Comparison of ENCODE assay signal across 25 mouse cellular contexts in the genomic region with DNA sequence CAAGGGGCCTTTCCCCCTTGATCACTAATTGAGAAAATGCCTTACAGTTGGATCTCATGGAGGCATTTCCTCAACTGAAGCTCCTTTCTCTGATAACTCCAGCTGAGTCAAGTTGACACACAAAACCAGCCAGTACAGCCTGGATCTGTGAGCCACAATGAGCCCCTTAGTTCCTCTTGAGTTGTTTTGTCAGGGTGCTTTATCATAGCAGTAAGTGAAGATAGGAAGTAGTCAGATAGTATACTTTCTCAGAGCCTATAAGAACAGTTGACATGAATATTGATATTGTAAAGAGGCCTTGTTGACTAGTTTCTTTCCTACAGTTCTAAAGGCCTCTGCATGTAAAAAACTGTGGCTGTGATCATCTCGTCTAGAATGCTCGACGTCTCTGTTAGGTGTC.
"Had no signal": no experiment of that assay in that cellular context is flagged by ENCODE, and none has a peak within 500 bp of the region (broad histone marks: within the 10 kb centered on the region; RNA-seq: fewer than 3 reads in every experiment).

No protein-coding gene starts in this region.

- H3K4me3 ChIP-seq: embryonic facial prominence, embryonic 10.5 days; embryonic facial prominence, embryonic 12.5 days; embryonic facial prominence, embryonic 13.5 days; embryonic facial prominence, embryonic 15.5 days; erythroblast, embryonic 14.5 days; forebrain, embryonic 10.5 days; forebrain, embryonic 12.5 days; forebrain, embryonic 13.5 days; forebrain, embryonic 15.5 days; gastrocnemius, adult 2 months; heart, adult 2 months had no signal

- H3K4me1 ChIP-seq: embryonic facial prominence, embryonic 10.5 days; embryonic facial prominence, embryonic 12.5 days; embryonic facial prominence, embryonic 13.5 days; embryonic facial prominence, embryonic 15.5 days; forebrain, embryonic 10.5 days; forebrain, embryonic 12.5 days; forebrain, embryonic 13.5 days; forebrain, embryonic 15.5 days had no signal

- H3K27me3 ChIP-seq: embryonic facial prominence, embryonic 12.5 days; embryonic facial prominence, embryonic 13.5 days; embryonic facial prominence, embryonic 15.5 days; forebrain, embryonic 12.5 days; forebrain, embryonic 13.5 days; forebrain, embryonic 15.5 days had no signal

- H3K9me3 ChIP-seq: embryonic facial prominence, embryonic 10.5 days; embryonic facial prominence, embryonic 12.5 days; embryonic facial prominence, embryonic 13.5 days; embryonic facial prominence, embryonic 15.5 days; forebrain, embryonic 10.5 days; forebrain, embryonic 12.5 days; forebrain, embryonic 13.5 days; forebrain, embryonic 15.5 days had no signal

- H3K27ac ChIP-seq: embryonic facial prominence, embryonic 10.5 days; embryonic facial prominence, embryonic 12.5 days; embryonic facial prominence, embryonic 13.5 days; embryonic facial prominence, embryonic 15.5 days; forebrain, embryonic 10.5 days; forebrain, embryonic 12.5 days; forebrain, embryonic 13.5 days; forebrain, embryonic 15.5 days; gastrocnemius, adult 2 months; heart, adult 2 months had no signal

- H3K9ac ChIP-seq: embryonic facial prominence, embryonic 12.5 days; embryonic facial prominence, embryonic 13.5 days; embryonic facial prominence, embryonic 15.5 days; forebrain, embryonic 12.5 days; forebrain, embryonic 13.5 days; forebrain, embryonic 15.5 days; forebrain, postnatal 0 days had no signal

- DNase-seq: cerebellum, adult 9-10 months; cerebellum, adult 9-11 months; cerebellum, postnatal 10 days; cerebellum, postnatal 14 days; cerebellum, postnatal 25 days; cerebellum, postnatal 36 days; embryo, embryonic 11 days; forebrain, postnatal 0 days; gastrocnemius, adult 2 months; gastrocnemius, postnatal 10 days; gastrocnemius, postnatal 14 days; gastrocnemius, postnatal 25 days; gastrocnemius, postnatal 36 days; heart, adult 11 months; heart, adult 18-20 months; heart, adult 2 months had no signal
